Mouse (Mus musculus) stomach, postnatal 0 days (tissue): ENCODE results near the gene Padi1.

ENCODE experiments used
- CTCF ChIP-seq: IDR thresholded peaks from 2 replicates; pipeline ENCODE4 v1.5.1; 2016; ENCODE audit warnings: antibody characterized with exemption, low read depth, mild to moderate bottlenecking, moderate library complexity
- EP300 ChIP-seq: optimal IDR thresholded peaks from 2 replicates; pipeline ENCODE3; 2016; ENCODE audit warnings: antibody characterized with exemption

DNA sequence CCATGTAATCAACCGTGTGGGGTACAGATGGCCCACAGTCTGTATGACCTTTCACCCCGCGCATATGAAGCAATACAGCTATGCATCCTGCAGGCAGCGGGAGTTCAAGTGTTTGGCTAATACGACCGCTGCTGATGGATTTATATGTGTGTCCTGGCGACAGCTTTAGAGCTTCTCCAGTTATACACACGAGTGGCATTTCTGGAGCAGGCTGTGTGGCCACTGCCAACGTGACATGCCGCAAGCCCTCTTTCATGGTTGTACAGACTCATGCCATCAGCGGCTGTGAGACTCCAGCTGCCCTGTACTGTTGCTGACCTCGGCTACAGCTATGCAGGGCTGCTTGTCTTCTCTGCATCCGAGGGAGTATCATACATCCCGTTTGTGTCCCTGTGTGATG is 65.1 kb downstream of the Padi1 start:
- TF ChIP-seq CTCF (no peak), EP300 (no peak)
